Mouse (Mus musculus) lung, postnatal 14 days (tissue): ENCODE measurements around the gene Apc2.
"Not testable (repeated sequence)": the region's sequence is repeated elsewhere in the genome, so short reads cannot be mapped to it uniquely, and the experiment has no call there.

Source experiments
- DNase-seq: peaks from one replicate; pipeline ENCODE4 v3.0.0; 2021

Apc2 gene

GRCm38 (mm10) chr10:80345929-80346328 lies 50.2 kb downstream of the Apc2 start:
- not testable (repeated sequence) for DNase-seq

- DNase-seq, result no peak
Measured at GRCm38 (mm10) chr10:80347514-80347967, 51.8 kb downstream of the Apc2 start.

- DNase-seq, result peak; percentile 65
Measured at GRCm38 (mm10) chr10:80348244-80348781, 52.5 kb downstream of the Apc2 start, which contains the start of gene Adamtsl5. Adamtsl5 (minus strand) TSS chr10:80348412.

GRCm38 (mm10) chr10:80348981-80349380 lies 53.2 kb downstream of the Apc2 start:
- no peak for DNase-seq

- peak; percentile 94 for DNase-seq
Measured at GRCm38 (mm10) chr10:80350292-80350691, 54.5 kb downstream of the Apc2 start.

- DNase-seq, result no peak
Measured at GRCm38 (mm10) chr10:80351896-80352295, 56.1 kb downstream of the Apc2 start.

- no peak for DNase-seq
Measured at GRCm38 (mm10) chr10:80352727-80353126, 57.0 kb downstream of the Apc2 start.

- no peak for DNase-seq
Measured at GRCm38 (mm10) chr10:80355431-80355830, 59.7 kb downstream of the Apc2 start.

GRCm38 (mm10) chr10:80356001-80356682 lies 60.4 kb downstream of the Apc2 start, which contains the start of gene Plk5:
Plk5 (plus strand) TSS chr10:80356459.
- no peak for DNase-seq

- no peak for DNase-seq
Measured at GRCm38 (mm10) chr10:80356737-80357136, 61.0 kb downstream of the Apc2 start.

GRCm38 (mm10) chr10:80357336-80357735 lies 61.6 kb downstream of the Apc2 start:
- DNase-seq, result no peak

GRCm38 (mm10) chr10:80357994-80358639 lies 62.3 kb downstream of the Apc2 start:
- peak; percentile 39 for DNase-seq

- no peak for DNase-seq
Measured at GRCm38 (mm10) chr10:80363734-80364133, 68.0 kb downstream of the Apc2 start.

- no peak for DNase-seq
Measured at GRCm38 (mm10) chr10:80365736-80366135, 70.0 kb downstream of the Apc2 start.
